Mouse (Mus musculus) frontal cortex, postnatal 10 days (tissue): ENCODE measurements at regions not wholly inside any gene's neighbourhood (a gene's known extent, or its start where the extent isn't known, plus 50 kb on each side); places are given as distances from the start of the nearest gene placed in this dataset.

Experiments used
- DNase-seq, 2 experiments: peaks; one replicate each; pipeline ENCODE4 v3.0.0; 2022; ENCODE audit warnings: low spot score in 2 of 2, mixed read lengths in 1 of 2

- no peak for DNase-seq
These were observed 201.2 kb upstream of the Klf14 start for GRCm38 (mm10) chr6:31159935-31160670.

GRCm38 (mm10) chr6:31161445-31162340, 202.8 kb upstream of the Klf14 start:
- DNase-seq: no peak

- no peak for DNase-seq
These were observed 206.1 kb upstream of the Klf14 start for GRCm38 (mm10) chr6:31165011-31165410.

- DNase-seq: no peak
These were observed 207.5 kb upstream of the Klf14 start for GRCm38 (mm10) chr6:31166347-31166746.

GRCm38 (mm10) chr6:31167732-31168131, 208.9 kb upstream of the Klf14 start:
- DNase-seq: no peak

- no peak for DNase-seq
These were observed 209.9 kb upstream of the Klf14 start for GRCm38 (mm10) chr6:31168730-31169129.

- DNase-seq: no peak
These were observed 210.5 kb upstream of the Klf14 start for GRCm38 (mm10) chr6:31169343-31169742.

- DNase-seq: no peak
These were observed 211.2 kb upstream of the Klf14 start for GRCm38 (mm10) chr6:31169868-31170600.

GRCm38 (mm10) chr6:31171831-31172569, 213.1 kb upstream of the Klf14 start:
- no peak for DNase-seq

GRCm38 (mm10) chr6:31175769-31176168, 216.9 kb upstream of the Klf14 start:
- no peak for DNase-seq

GRCm38 (mm10) chr6:31176368-31176767, 217.5 kb upstream of the Klf14 start:
- DNase-seq: peak in 1 of 2 experiments; percentile 27

GRCm38 (mm10) chr6:31176831-31177230, 218.0 kb upstream of the Klf14 start:
- no peak for DNase-seq

GRCm38 (mm10) chr6:31178201-31178880, 219.5 kb upstream of the Klf14 start:
- no peak for DNase-seq

- no peak for DNase-seq
These were observed 216.3 kb upstream of the Mkln1 start for GRCm38 (mm10) chr6:31182284-31182683.

GRCm38 (mm10) chr6:31183127-31183526, 215.4 kb upstream of the Mkln1 start:
- no peak for DNase-seq

- DNase-seq: no peak
These were observed 214.0 kb upstream of the Mkln1 start for GRCm38 (mm10) chr6:31184554-31184953.

GRCm38 (mm10) chr6:31185151-31185550, 213.4 kb upstream of the Mkln1 start:
- no peak for DNase-seq

- no peak for DNase-seq
These were observed 210.5 kb upstream of the Mkln1 start for GRCm38 (mm10) chr6:31188066-31188465.

GRCm38 (mm10) chr6:31189060-31189459, 209.5 kb upstream of the Mkln1 start:
- DNase-seq: no peak

- DNase-seq: no peak
These were observed 208.5 kb upstream of the Mkln1 start for GRCm38 (mm10) chr6:31190070-31190469.
